Mouse (Mus musculus): ENCODE data around the gene Olfr836. TPM values are rescaled to one million over a fixed set of nuclear protein-coding genes. Genes with fewer than 3 reads are reported as not detected.
"Not testable (repeated sequence)": the region's sequence is repeated elsewhere in the genome, so short reads cannot be mapped to it uniquely, and the experiment has no call there.

Gene Olfr836
- polyA plus RNA-seq (2012; ENCODE audit: insufficient read depth, insufficient read length, missing spikeins), result not detected in 2 replicates

DNA sequence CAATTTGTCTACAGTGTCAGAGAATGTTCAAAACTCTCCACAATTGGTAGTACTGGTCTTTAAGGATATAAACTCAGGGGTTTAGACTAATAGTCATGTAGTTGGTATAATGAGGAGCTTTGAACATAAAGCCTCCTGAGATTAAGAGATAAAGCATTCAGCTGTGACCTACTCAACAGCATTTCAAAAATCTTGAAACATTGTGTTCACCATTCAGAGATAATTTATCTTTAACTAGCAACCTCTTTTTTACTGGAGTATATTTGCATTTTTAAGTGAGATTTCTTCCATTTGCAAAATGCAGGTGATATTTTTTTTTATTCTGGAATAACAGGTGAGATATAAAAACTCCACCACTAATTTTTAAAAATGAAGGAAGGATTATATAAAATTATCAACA is at the start of gene Olfr836:
TSS of gene Olfr836 (plus strand) at position 301 of the 400 bp plus-strand sequence.
- TF ChIP-seq CTCF (IDR thresholded peaks at IDR 0.05; ENCODE audit: low read depth, low read length) (no peak), POLR2A (IDR thresholded peaks at IDR 0.05; ENCODE audit: borderline replicate concordance, low read depth, low read length) (no peak)
- no peak within 1 kb of the TSS for H3K27ac ChIP-seq (ENCODE audit: insufficient read depth, low read depth, low read length)
- no peak within 1 kb of the TSS for H3K4me3 ChIP-seq (ENCODE audit: insufficient read depth, low read length)
- no peaks in the 10 kb centered on the region for H3K4me1 ChIP-seq (ENCODE audit: control insufficient read depth, insufficient read depth, low read length)

DNA sequence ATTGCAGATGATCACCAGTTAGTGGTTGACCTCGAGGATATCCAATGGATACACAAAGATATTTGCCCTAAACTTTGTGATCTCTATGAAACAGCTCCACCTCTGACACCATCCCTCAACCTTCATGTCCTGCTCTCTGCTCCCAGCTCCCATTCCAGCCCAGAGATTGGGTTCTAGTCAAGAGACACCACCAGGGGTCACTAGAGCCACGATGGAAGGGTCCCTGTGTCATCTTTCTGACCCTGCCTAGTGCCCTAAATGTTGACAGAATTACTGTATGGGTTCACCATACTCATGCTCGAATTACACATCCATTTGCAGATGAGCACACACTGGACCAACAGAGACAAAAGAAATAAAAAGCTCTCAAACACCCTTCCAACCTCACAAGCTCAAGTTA is 35.2 kb upstream of the Olfr836 start:
- TF ChIP-seq POLR2A (IDR thresholded peaks at IDR 0.05; ENCODE audit: borderline replicate concordance, low read depth, low read length), result no peak
- TF ChIP-seq CTCF (IDR thresholded peaks at IDR 0.05; ENCODE audit: low read depth, low read length), result no peak
- H3K4me1 ChIP-seq (ENCODE audit: control insufficient read depth, insufficient read depth, low read length), result no peaks in the 10 kb centered on the region
- H3K4me3 ChIP-seq (ENCODE audit: insufficient read depth, low read length), result no peak overlapping the region
- H3K27ac ChIP-seq (ENCODE audit: insufficient read depth, low read depth, low read length), result no peak overlapping the region

GRCm38 (mm10) chr9:19092889-19093753 is 27.1 kb upstream of the Olfr836 start:
- not testable (repeated sequence) for H3K4me3 ChIP-seq (ENCODE audit: insufficient read depth, low read length); H3K27ac ChIP-seq (ENCODE audit: insufficient read depth, low read depth, low read length); H3K4me1 ChIP-seq (ENCODE audit: control insufficient read depth, insufficient read depth, low read length)

DNA sequence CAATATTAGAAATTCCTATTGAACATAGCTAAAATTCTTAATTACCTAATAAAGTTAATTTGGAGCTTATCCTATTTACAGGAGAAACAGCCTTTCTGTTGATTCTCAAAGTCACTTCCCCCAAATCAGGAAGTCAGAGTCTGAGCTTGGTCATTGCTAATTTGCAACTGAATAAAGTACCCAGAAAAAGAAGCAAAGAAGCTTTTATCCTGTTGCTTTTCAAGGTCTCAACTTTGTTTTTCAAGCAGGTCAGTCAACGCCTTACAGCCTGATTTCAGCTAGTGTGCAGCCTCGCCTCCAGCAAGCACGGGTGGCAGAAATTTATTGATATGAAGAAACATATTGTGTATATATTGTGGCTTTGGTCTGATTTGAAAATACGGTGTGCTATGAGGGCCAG is 22.9 kb upstream of the Olfr836 start:
- no peak overlapping the region for H3K4me3 ChIP-seq (ENCODE audit: insufficient read depth, low read length)
- H3K4me1 ChIP-seq (ENCODE audit: control insufficient read depth, insufficient read depth, low read length), result no peaks in the 10 kb centered on the region
- no peak for TF ChIP-seq CTCF (IDR thresholded peaks at IDR 0.05; ENCODE audit: low read depth, low read length)
- no peak for TF ChIP-seq POLR2A (IDR thresholded peaks at IDR 0.05; ENCODE audit: borderline replicate concordance, low read depth, low read length)
- no peak overlapping the region for H3K27ac ChIP-seq (ENCODE audit: insufficient read depth, low read depth, low read length)

DNA sequence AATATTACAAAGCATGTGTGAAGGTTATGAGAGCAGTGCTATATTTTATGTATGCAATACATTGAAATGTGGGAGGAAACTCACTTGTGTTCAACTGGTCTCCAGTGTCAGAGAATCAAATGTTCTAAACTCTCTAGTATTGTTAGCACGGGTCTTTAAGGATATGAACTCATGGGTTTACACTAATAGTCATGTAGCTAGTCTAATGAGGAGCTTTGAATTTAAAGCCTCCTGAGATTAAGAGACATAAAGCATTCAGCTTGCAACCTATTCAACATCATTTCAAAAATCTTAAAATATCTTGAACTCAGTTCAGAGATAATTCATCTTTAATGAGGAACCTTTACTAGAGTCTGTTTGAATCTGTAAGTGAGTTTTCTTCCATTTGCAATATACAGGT is 15.8 kb downstream of the Olfr836 start, which contains the start of gene Olfr837:
TSS of gene Olfr837 (plus strand) at position 301 of the 400 bp plus-strand sequence.
- H3K4me1 ChIP-seq (ENCODE audit: control insufficient read depth, insufficient read depth, low read length), result no peaks in the 10 kb centered on the region
- no peak within 1 kb of the TSS for H3K27ac ChIP-seq (ENCODE audit: insufficient read depth, low read depth, low read length)
- no peak within 1 kb of the TSS for H3K4me3 ChIP-seq (ENCODE audit: insufficient read depth, low read length)
- TF ChIP-seq POLR2A (IDR thresholded peaks at IDR 0.05; ENCODE audit: borderline replicate concordance, low read depth, low read length) (no peak), CTCF (IDR thresholded peaks at IDR 0.05; ENCODE audit: low read depth, low read length) (no peak)

Other genes with a start within 250 kb of the Olfr836 start
- not detected in 2 replicates for gene Olfr830, start 245.7 kb upstream of the Olfr836 start, polyA plus RNA-seq (2012; ENCODE audit: insufficient read depth, insufficient read length, missing spikeins)
- not detected in 2 replicates for gene Olfr832, start 183.3 kb upstream of the Olfr836 start, polyA plus RNA-seq (2012; ENCODE audit: insufficient read depth, insufficient read length, missing spikeins)
- not detected in 2 replicates for gene Olfr834, start 132.4 kb upstream of the Olfr836 start, polyA plus RNA-seq (2012; ENCODE audit: insufficient read depth, insufficient read length, missing spikeins)
- gene Olfr835, start 87.6 kb upstream of the Olfr836 start, polyA plus RNA-seq (2012; ENCODE audit: insufficient read depth, insufficient read length, missing spikeins), result not detected in 2 replicates
- gene Olfr837, start 15.9 kb downstream of the Olfr836 start, polyA plus RNA-seq (2012; ENCODE audit: insufficient read depth, insufficient read length, missing spikeins), result not detected in 2 replicates
- not detected in 2 replicates for gene Olfr839-ps1, start 56.9 kb downstream of the Olfr836 start, polyA plus RNA-seq (2012; ENCODE audit: insufficient read depth, insufficient read length, missing spikeins)
- gene Olfr843, start 131.6 kb downstream of the Olfr836 start, polyA plus RNA-seq (2012; ENCODE audit: insufficient read depth, insufficient read length, missing spikeins), result not detected in 2 replicates
- not detected in 2 replicates for gene Olfr844, start 196.0 kb downstream of the Olfr836 start, polyA plus RNA-seq (2012; ENCODE audit: insufficient read depth, insufficient read length, missing spikeins)
- not detected in 2 replicates for gene Olfr845, start 216.1 kb downstream of the Olfr836 start, polyA plus RNA-seq (2012; ENCODE audit: insufficient read depth, insufficient read length, missing spikeins)
- not detected in 2 replicates for gene Olfr846, start 243.6 kb downstream of the Olfr836 start, polyA plus RNA-seq (2012; ENCODE audit: insufficient read depth, insufficient read length, missing spikeins)